Mouse (Mus musculus) heart, postnatal 25 days (tissue): ENCODE results near the gene Erv3. TPM values are rescaled to one million over a fixed set of nuclear protein-coding genes. Genes with fewer than 3 reads are reported as not detected.

Source experiments
- DNase-seq: peaks from one replicate; pipeline ENCODE4 v3.0.0; 2022; ENCODE audit warnings: low spot score
- intact Hi-C: fragments of 180-260 bp; cut with DNase I; formaldehyde crosslinking; loops from one replicate; pipeline ENCODE4 v1.15.1; 2025
- total RNA-seq, 2 experiments: library from RNA; stranded (reverse); gene quantifications; 2 replicates each; pipeline ENCODE4 v1.2.3; 2021

The Erv3 gene
- not detected for total RNA-seq

DNA sequence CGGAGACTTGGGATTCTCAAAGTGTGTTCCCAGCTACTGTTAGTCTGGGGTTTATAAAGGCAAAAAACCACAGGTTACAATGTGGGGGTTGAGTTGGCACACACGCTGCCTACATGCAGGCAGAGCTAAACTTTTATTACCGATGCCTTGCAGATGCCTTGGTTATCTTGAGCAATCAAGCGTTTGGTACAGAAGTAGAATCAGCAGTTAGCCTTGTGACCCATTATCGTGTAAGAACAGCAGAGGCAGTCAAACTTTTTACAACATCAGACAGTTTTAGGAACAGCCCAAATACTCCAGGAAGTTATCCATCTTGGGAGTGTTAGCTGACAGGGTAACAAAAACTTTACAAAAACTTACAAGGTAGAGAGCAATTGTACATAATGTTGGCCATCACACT, at the start of gene Erv3:
Gene Erv3, minus strand, starts transcription at position 27 of the 400 bp plus-strand sequence.
- intact Hi-C loops, result no loop called here
- no peak for DNase-seq

DNA sequence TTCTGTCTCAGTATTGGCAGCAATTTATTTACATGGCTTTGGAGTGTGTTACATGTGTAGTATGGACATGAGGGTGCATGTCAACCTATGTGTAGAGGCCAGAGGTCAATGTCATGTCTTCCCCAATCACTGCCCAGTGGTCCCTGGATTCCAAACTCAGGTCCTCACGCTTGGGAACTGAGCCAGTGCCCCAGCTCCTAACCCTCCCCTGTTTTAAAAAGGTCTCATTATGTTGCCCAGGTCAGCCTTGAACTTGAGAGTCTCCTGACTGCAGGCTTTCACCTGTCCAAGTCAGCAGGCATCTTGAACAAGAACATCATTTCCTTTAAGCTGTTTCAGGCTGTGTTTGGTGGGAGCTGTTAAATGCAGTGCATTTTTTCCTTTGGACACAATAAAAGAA, 49.4 kb upstream of the Erv3 start:
- intact Hi-C loops, result no loop called here
- DNase-seq, result no peak

DNA sequence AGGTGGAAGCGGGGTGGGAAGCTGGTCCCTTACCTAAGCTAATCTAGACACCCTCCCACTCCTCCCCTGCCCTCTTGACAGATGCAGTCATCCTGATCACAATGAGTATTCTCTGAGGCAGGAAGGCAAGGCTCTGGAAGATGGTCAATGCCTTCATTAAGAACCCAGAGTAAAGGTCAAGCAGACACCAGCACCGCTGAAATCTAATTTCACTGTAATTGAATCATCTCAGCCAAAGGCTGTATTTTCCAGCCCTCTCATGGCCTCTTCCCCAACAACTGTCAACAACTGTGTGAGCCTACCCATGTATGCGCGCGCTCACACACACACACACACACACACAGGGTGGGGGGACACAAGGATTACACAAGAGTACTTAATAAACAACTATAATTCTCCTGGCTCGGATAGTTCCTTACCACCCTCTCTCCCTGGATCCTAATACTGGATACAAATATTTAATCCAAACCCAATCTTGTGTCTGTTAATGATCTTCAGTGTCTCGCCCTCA, 48.9 kb upstream of the Erv3 start:
- intact Hi-C loops, result no loop called here
- DNase-seq, result peak; percentile 20

DNA sequence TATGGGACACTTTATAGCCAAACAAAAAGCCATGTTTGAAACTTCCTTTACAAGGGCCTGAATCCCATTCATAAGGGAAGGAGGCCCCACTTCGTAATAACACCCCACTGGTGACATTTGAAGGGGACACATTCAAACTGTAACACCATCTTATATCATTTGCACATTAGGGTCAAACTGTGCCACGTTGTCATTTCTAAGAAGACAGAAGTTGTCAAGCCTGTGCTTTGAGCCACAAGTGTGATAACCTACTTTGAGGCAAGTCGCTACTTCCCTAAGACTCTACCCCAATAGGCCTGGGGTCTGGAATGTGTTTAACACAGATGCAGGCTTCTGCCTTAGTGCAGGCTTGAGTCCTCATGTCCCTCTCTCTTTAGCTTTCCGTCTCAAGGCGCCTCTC, 47.8 kb upstream of the Erv3 start:
- no peak for DNase-seq
- intact Hi-C loops, result no loop called here

DNA sequence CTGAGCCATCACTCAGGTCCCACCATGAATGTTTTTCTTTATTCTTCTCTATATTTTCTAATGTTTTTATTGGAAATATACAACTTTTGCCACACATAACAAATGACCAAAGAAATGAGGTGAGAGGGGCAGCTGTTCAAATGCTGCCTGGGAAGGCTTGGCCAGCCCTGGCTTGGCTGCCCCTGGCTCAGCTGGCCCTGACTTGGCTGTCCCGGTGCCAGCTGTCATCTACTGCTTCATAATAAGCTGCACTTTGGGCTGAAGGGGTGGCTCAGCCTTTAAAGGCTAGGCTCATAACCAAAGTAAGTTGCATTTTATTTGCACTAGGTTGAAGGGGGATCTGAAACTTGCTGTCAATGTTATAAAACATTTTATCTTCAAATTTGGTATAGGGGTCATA, 47.3 kb upstream of the Erv3 start:
- intact Hi-C loops, result no loop called here
- no peak for DNase-seq

DNA sequence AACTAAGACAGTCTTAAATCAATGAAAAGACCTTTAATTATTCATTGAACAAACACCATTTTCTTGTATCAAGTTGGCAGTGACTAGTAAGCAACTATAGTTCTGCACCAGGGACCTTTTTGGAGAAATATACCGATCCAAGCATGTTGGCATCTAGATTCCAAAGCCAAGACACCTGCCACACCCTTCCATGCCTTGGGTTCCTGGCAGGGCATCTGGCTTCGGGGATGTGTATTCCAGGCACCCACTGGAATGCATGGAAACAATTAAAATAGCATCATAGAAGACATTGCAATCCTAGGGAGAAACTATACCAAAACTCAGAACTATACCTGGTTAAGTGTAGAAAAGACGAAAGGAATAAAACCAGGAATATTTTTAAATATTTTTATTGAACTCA, 46.7 kb upstream of the Erv3 start:
- intact Hi-C loops, result no loop called here
- no peak for DNase-seq

DNA sequence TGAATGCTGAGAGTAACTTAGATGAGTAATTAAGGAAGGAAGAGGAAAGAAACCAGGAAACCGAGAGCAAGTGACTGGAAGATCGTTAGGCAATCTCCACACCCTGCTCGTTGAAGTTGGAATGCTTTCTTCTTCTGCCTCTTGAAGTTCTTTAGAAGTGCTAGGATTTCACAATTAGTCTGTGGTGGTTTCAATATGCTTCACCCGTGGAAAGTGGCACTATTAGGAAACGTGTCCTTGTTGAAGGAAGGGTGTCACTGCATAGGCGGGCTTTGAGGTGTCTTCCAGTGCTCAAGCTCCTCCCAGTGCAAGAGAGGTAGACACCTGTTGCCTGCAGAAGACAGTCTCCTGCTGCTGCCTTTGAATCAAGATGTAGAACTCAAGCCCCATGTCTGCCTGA, 46.2 kb upstream of the Erv3 start:
- intact Hi-C loops, result no loop called here

DNA sequence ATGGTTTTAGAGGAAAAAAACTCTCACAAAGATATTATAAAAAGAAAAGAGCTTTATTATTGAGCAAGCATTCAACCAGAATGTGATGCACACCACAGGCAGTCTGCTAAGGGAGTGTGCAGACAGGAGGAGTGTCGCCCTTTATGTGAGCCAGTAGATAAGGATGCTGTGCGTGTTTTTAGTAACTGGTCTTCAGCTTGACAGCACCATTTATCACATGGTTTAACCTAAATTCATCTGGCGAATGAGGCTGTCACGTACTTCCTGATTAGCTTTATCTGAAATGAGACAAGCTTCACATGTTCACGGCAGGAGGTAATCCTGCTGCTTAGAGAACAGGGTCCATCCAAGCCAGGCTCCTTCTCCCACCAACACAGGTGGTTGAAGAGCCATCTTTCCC, 45.5 kb upstream of the Erv3 start:
- no peak for DNase-seq
- intact Hi-C loops, result no loop called here

More for the DNA sequence above, 46.2 kb upstream of the Erv3 start:
- DNase-seq, result no peak

DNA sequence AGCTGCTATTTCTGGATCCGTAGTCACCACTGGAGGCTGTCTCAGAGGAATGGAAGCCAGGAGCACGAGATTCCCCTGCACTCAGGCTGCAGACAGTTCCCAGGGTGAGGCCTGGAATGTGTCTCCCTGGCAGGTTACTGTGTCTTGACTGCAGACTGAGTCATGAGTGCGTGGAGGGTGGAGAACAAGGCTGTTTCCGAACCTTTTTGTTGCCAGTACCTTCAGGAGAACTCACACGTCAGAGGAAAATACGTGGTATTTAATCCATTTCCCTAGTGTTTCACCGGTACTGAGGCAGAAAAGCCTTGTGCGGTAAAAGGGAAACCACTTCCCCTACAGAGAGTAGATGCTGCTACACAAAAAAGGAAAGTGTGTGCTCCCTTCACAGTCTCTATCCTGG, 43.3 kb upstream of the Erv3 start:
- intact Hi-C loops, result loop anchor here (5.0 kb wide), 1 partner anchor 44 kb away; no protein-coding TSS in a partner anchor
- peak; percentile 47 for DNase-seq

DNA sequence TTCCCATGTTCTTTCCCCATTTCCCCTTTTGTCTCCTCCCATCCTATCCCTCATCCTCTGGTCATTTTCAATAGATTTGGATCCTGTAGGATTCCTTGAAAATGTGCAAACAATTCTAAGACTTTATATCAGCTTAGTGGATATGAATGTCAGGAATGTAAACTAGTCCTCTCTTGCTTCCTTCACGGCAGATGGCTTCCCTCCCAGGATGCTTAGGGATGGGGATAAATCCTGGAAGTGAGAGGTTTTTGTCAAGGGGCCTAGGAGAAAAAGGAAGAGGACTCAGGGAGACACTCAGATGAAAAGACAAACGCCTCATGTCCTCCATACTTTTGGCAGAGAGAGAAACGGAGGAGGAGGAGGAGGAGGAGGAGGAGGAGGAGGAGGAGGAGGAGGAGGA, 42.9 kb upstream of the Erv3 start:
- intact Hi-C loops, result loop anchor here (5.0 kb wide), 1 partner anchor 45 kb away; no protein-coding TSS in a partner anchor
- DNase-seq, result no peak

DNA sequence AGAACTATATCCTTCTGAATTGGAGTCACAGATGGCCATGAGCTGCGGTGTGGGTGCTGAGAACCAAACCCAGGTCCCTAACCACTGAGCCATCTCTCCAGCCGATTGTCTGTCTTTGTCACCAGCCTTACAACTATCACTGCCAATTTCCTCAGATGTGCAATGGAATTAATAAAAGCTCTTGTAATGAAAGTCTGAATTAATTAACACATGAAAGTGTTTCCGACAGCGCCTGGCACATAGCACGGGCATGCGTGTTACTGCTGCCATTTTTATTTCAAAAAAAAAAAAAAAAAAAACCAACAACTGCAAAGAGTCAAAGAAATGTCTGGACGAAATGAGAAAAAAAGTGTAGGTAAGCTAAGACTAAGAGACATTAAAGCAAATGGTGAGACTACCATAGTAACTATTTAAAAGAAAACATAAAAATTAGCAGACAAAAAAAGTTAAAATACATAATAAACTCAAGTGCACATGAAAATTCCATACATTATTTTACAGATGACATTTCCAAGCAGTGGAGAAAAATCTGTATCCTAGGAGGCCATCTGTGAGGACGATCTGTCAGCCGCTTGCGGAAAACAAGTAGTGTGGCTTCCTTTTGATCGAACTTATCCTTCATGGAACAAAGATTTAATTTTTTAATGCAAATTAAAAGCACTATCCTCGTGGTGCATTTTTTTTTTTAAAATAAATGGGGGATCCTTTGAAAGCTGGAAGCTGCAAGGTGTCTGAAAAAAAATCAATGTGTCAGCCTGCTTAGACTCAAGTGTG, 38.0 kb upstream of the Erv3 start:
- no peak for DNase-seq
- intact Hi-C loops, result no loop called here

DNA sequence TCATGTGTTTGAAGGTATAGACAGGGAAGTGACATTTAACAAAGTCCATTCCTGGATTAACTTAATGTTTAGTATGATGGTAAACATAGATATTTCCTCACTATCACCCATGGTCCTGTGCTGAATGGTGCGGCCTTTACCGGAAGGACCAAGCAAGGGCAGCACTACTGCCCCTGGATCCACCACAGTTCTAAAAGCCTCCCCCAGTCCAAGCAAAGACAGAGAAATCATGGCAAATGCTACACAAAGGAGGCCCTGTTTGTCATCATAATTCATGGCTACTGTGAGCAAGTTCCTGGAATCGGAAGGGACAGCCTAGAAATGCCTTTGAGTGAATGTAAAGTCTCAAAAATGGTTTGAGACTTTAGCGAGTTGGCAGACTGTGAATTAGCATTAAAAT, 36.5 kb upstream of the Erv3 start:
- no peak for DNase-seq
- intact Hi-C loops, result no loop called here

DNA sequence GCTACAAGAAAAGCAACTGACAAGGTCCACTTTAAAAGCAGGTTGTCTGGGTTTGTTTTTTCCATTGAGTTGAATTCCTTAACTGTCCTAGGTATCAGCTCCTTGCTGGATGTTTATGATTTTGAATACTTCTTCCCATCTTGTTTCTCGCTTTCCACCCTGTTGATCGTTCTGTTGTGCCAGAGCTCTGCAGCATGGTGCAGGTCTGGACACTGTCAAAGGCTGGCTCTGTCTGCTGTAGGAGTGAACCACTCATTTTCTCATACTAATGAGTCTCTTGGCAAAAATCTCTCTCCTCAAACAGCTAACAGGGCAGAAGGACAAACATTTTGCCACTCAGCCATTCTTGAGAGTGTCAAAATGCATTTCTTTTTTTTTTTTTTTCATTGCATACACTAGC, 35.6 kb upstream of the Erv3 start:
- intact Hi-C loops, result no loop called here
- DNase-seq, result no peak

DNA sequence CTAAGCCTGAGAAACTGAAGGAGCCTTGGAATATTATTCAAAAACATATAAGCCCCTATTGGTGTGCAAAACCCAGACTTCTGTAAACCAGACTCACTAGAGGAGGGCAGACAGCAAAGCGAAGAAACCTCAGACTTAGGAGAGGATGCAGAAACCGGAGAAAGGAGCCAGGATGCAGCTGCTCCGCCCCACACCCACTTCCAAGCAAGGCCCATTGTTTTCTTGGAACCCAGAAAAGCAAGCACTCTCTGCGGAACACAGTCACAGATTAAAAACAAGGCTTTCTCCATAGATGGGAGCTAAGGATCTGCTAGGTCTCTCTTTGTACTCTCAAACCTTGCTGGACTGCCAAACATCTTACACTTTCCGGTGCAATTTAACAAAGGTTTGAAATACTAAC, 33.0 kb upstream of the Erv3 start:
- intact Hi-C loops, result no loop called here
- DNase-seq, result no peak

DNA sequence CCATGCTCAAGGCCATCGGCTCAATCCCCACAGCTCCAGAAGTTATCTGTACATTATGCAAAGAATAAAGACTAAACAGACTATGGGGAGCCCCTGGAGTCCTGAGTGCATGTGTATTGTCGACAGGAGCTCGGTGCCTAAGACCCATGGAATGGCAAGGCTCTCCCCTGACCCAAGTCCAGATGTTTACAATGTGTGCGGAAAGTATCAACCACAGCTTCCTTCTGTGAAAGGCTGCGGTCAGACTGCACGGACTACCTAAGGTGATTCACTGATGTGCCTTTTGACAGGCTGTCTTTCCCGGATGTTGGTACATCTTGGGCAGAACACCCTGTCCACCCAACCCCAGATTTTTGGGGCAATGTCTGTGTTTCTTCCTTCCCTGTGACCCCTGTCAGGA, 28.7 kb upstream of the Erv3 start:
- intact Hi-C loops, result no loop called here
- DNase-seq, result no peak

DNA sequence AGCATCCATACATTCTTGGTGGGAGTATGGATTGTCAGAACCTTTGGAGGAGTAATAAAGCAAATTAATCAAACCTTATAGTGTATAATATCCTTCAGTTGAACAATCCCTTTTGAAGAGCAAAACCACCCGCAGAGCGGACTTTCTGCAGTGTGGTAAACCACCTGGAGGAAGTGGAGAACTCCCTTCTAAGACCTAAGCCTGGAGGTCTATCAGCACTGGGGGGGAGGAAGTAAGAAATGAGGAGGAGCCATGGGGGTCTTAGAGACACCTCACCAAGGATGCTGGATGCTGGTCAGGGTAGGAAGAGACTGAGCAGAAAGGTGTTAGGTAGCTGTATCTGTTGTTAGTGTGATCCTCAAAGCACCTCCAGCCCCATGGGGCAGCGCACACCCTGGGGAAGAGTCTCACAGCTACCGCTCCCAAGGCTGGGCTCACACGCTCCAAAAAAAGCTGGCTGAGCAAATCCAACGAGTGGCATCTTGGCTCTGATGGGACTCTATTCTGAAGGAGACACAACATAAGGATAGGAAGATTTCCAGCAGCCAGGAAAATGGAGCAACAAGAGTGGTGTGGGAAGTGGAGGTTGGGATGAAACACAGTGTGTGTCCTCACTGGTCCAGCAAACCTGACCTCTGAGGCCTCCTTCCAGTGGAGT, 27.1 kb upstream of the Erv3 start:
- no peak for DNase-seq
- intact Hi-C loops, result no loop called here

DNA sequence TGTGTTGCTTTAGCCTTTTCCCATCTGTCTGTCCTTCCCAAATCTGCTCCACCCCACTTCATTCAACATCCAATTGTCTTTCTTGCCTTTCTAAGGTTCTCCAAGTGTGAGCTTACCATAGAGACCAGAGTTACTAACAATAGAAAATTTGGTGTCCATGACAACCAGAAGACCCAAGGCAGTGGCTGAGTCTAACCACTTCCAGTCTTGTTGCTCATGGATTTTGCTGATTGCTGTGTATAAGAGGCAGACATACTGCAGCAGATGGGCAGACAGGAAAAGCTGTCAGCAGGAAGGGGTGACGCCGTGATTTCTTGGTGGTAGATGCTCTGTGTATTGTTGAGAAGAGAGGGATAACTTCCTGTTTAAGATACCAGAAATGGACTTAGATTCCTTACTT, 23.6 kb upstream of the Erv3 start:
- no peak for DNase-seq
- intact Hi-C loops, result no loop called here

DNA sequence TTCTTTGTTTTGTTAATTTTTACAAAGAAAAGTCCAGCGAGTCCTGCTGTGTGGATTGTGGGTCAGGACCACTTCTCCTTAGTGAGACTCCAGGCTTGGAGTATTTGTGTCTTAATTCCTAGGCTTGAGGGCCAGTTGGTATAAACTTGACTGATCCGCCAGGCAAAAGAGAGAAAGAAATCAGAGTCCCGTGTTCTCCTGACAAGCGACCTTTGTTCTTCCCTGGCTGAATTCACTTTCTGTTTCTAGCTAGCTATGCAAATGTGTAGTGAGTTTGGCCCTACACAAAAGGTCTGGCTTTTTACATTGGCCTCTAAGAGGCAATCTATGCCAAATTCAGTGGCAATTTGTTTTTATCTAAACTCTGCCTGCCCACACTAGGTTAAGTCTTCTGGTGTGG, 22.2 kb upstream of the Erv3 start:
- no peak for DNase-seq

DNA sequence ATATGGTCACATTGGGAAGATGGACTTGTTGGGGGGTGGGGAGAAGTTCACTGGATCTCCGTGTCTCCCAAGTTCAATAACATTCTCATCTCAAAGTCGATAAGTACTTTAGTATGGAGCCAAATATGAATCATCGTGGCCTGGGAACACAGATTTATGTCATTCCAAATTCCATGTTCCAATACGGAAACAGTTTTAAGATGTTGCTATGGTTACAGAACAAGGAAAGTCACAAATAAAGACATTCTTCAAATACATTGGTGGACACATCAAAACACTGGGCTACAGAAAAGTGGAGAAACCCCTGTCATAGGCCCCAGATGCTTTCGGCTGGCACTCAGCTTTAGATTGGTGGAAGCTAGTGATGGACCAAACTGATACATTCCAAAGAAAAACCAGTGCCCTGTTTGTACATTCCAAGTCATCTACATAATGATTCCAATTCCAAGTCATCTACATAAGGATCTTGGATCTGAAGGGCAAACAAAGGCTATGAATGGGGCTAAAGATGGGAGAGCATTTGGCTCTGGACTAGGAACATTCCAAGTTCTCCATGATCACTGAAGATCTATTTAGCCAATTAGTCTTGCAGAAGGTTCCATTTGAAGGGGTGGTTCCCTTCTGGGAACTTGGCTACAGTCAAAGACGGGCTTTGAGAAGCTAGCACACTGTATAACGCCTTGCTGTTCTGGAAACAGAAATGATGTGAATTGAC, 17.2 kb upstream of the Erv3 start:
- DNase-seq, result no peak
- intact Hi-C loops, result no loop called here

More for the DNA sequence above, 22.2 kb upstream of the Erv3 start:
- intact Hi-C loops, result no loop called here

DNA sequence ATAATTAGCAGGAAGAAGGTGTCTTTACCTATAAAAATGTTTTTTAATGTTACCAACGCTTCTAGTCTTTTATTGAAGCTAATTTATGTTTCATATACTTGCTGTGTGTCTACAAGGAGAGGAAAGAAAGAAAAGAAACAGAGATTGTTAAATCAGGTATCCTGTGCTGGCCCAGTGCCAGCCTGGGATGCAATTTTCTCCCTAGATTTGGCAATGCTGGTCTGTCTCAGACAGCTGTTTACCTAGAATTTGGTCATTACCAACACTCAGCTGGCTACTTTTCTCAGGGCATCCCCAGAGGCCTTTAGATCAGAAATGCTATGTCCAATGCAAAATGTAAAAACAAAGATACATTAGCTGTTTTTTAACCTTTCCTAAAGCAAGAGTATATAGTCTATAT, 13.8 kb upstream of the Erv3 start:
- DNase-seq, result no peak
- intact Hi-C loops, result no loop called here

DNA sequence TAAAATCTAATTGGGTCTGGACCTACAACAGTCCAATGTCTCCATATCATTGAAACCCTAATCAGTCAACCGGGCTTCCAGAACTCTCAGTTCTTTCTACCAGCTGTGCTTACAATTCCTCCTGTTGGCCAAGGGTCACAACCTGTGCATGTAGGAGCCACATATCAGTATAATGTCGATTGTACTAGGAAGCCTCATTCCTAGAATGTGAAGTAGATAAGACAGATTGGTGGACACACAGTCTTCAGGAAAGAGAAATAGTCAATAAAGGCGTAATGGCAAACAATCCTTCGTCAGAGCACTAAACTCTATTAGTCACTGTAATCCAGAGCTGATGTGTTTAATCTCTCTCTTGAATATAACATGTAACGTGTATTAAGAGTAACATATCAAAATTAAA, 9.4 kb upstream of the Erv3 start:
- no peak for DNase-seq
- intact Hi-C loops, result no loop called here
